Mouse (Mus musculus): ENCODE results near the gene Dcbld1.

- no peak for TF ChIP-seq CTCF (IDR thresholded peaks at IDR 0.05)
- no peak for TF ChIP-seq POLR2A (IDR thresholded peaks at IDR 0.05; ENCODE audit: insufficient read depth, low read depth, low read length)
Measured at GRCm38 (mm10) chr10:52358467-52358866, 125.0 kb downstream of the Dcbld1 start, which contains the start of gene Gm26741.

Measured in heart, adult 2 months (tissue).